Mouse (Mus musculus) forebrain, postnatal 0 days (tissue): ENCODE data around the gene Esr1. TPM values are rescaled to one million over a fixed set of nuclear protein-coding genes. Genes with fewer than 3 reads are reported as not detected.

Source experiments
- ATAC-seq: fragments of 200-750 bp; cut with Nextera tagmentation; 2 replicates; pipeline ENCODE4 v1.8.0; 2017; ENCODE audit warnings: mild to moderate bottlenecking, moderate library complexity
- DNase-seq: peaks from one replicate; pipeline ENCODE4 v3.0.0-alpha.2; 2015
- H3K27ac ChIP-seq: fragments of 300-500 bp; sonication (generic); 2 replicates; pipeline ENCODE4 v1.5.1; 2014; ENCODE audit warnings: low read depth, mild to moderate bottlenecking, antibody characterized with exemption, low read length, moderate library complexity, mixed read lengths
- H3K27me3 ChIP-seq: fragments of 300-500 bp; sonication (generic); 2 replicates; pipeline ENCODE4 v1.6.1; 2014; ENCODE audit warnings: mild to moderate bottlenecking, low read length, mixed read lengths; ENCODE audit not compliant: insufficient read depth
- H3K36me3 ChIP-seq: fragments of 300-500 bp; sonication (generic); 2 replicates; pipeline ENCODE4 v1.6.1; 2014; ENCODE audit warnings: mild to moderate bottlenecking, moderate library complexity; ENCODE audit not compliant: insufficient read depth
- H3K4me1 ChIP-seq: fragments of 300-500 bp; sonication (generic); 2 replicates; pipeline ENCODE4 v1.6.1; 2014; ENCODE audit warnings: antibody characterized with exemption; ENCODE audit not compliant: insufficient read depth
- H3K4me2 ChIP-seq: fragments of 300-500 bp; sonication (generic); 2 replicates; pipeline ENCODE4 v1.6.1; 2014; ENCODE audit warnings: low read depth, mild to moderate bottlenecking, moderate library complexity
- H3K4me3 ChIP-seq: fragments of 300-500 bp; sonication (generic); 2 replicates; pipeline ENCODE4 v1.5.1; 2014; ENCODE audit warnings: low read depth, low read length, mixed read lengths
- H3K9ac ChIP-seq: fragments of 300-500 bp; sonication (generic); 2 replicates; pipeline ENCODE4 v1.6.1; 2014; ENCODE audit warnings: mild to moderate bottlenecking
- H3K9me3 ChIP-seq: fragments of 300-500 bp; sonication (generic); 2 replicates; pipeline ENCODE4 v1.6.1; 2016; ENCODE audit warnings: low read length
- CTCF ChIP-seq: sonication (generic); IDR thresholded peaks from 2 replicates; pipeline ENCODE4 v1.5.1; 2016; ENCODE audit warnings: antibody characterized with exemption, control low read depth, low read depth
- WGBS: fragments of 180-500 bp; shearing (Covaris S2); extraction: QIAGEN DNeasy Blood & Tissue Kit; methylation state at CpG from one replicate; pipeline ENCODE4 v1.1.7; 2014; 5-methylcytosine and 5-hydroxymethylcytosine counted together
- polyA plus RNA-seq: library from polyadenylated mRNA; unstranded; fragments of >200 nt; fragmentation: Nextera tagmentation; extraction: Ambion mirVana; gene quantifications from 2 replicates; pipeline ENCODE4 v1.2.1, GENCODE M21; 2015
- total RNA-seq: library from RNA; depleted of rRNA; stranded (reverse); fragments of >200 nt; gene quantifications from 2 replicates; pipeline ENCODE4 v1.2.3, GENCODE M21; 2014; rRNA removed

The Esr1 gene
- total and polyA plus RNA-seq, 2 experiments from 2014 or later, result 1.2 to 1.3 TPM

DNA sequence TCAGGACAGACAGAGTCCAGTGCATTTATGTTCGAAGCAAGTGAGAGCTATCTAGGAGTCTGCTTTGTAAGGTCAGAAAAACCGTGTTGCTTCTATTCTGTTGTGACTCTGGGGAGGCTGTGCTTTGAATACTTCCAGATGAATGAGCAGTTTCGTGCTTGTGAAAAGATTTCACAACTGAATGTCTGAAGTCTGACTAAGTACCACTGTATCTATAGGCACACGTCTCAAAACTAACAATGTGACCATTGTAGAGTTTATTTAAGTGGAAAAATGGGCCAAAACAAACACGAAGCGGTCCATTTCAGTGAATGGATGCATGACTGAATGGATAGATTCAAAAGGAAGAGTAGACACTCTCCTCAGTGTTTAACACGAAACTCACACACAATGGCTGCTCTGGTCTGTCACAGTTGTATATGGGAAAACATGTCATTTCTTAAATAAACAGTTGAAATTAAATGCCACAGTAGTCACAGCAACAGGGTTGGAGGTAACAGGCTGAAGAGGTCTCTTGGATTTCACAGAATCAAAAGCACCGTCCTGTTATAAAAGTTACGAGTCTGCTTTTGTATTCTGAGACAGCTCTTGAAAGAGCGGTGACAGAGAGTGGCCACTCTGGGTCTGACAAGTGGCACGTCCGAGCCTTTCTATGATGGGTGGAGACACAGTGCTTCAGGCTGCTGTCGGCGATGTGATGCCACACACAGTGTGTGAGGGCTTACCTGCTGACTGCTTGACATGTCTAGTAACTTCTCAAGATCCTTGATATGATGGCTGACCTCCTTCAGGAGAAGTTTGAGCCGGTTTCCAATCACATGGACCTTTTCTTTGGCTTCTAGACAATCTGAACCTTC is 421.0 kb downstream of the Esr1 start:
- Histone ChIP-seq H3K27ac (no peak overlapping the region), H3K9me3 (no peaks in the 10 kb centered on the region), H3K36me3 (peaks cover 23% of the 10 kb centered on the region; the same call in 1 of the 2 replicates), H3K9ac (no peak overlapping the region), H3K27me3 (no peaks in the 10 kb centered on the region), H3K4me1 (no peaks in the 10 kb centered on the region), H3K4me2 (no peak overlapping the region), H3K4me3 (no peak overlapping the region)
- WGBS, result 28% methylated on average over 15 of the region's 15 CpGs
- TF ChIP-seq CTCF, result no peak
- DNase-seq (no peak), ATAC-seq (no peak)

- no peaks in the 10 kb centered on the region for H3K27me3 ChIP-seq
- H3K4me2 ChIP-seq, result no peak overlapping the region
- no peaks in the 10 kb centered on the region for H3K4me1 ChIP-seq
- 77% methylated on average over 8 of the region's 8 CpGs for whole genome bisulfite sequencing
- ATAC-seq, result peak; percentile 27; the same call in 1 of the 2 replicates
- no peak overlapping the region for H3K4me3 ChIP-seq
- H3K9me3 ChIP-seq, result no peaks in the 10 kb centered on the region
- H3K36me3 ChIP-seq, result peaks cover 13% of the 10 kb centered on the region
- no peak for DNase-seq
- H3K27ac ChIP-seq, result no peak overlapping the region
- TF ChIP-seq CTCF, result no peak
- H3K9ac ChIP-seq, result no peak overlapping the region
These were observed 429.9 kb downstream of the Esr1 start for GRCm38 (mm10) chr10:5041254-5041653.

GRCm38 (mm10) chr10:5044481-5044880 is 433.1 kb downstream of the Esr1 start:
- no peak overlapping the region for H3K27ac ChIP-seq
- TF ChIP-seq CTCF, result no peak
- no peak for DNase-seq
- peaks cover 14% of the 10 kb centered on the region for H3K36me3 ChIP-seq
- no peak overlapping the region for H3K4me3 ChIP-seq
- H3K9me3 ChIP-seq, result no peaks in the 10 kb centered on the region
- no peaks in the 10 kb centered on the region for H3K27me3 ChIP-seq
- ATAC-seq, result no peak
- H3K4me1 ChIP-seq, result no peaks in the 10 kb centered on the region
- no peak overlapping the region for H3K9ac ChIP-seq
- WGBS, result 92% methylated on average over 8 of the region's 8 CpGs
- H3K4me2 ChIP-seq, result no peak overlapping the region

GRCm38 (mm10) chr10:5045213-5045612 is 433.8 kb downstream of the Esr1 start:
- ATAC-seq, result no peak
- WGBS, result 74% methylated on average over 7 of the region's 7 CpGs

DNA sequence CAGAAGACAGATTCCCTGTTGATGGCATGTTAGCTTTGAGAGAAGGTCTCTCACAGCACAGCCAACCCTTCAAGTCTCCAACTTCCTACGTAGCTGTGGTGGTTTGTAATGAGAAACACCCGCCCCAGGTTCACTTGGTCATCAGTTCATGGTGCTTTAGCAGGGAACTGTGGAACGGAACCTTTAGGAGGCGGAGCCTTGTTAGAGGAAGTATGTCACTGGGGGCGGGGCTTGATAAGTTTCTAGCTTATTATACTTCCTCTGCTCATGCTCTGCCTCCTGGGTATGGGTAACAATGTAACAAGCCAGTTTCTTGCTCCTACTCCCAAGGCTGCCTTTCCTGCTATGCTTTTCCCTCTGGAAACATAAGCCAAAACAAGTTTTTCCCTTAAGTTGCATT is 434.3 kb downstream of the Esr1 start:
- peaks cover 11% of the 10 kb centered on the region for H3K36me3 ChIP-seq
- no peak overlapping the region for H3K4me2 ChIP-seq
- H3K4me1 ChIP-seq, result no peaks in the 10 kb centered on the region
- no peak for TF ChIP-seq CTCF
- no peak overlapping the region for H3K27ac ChIP-seq
- no peak for DNase-seq
- H3K9ac ChIP-seq, result no peak overlapping the region
- ATAC-seq, result no peak
- no peak overlapping the region for H3K4me3 ChIP-seq
- no peaks in the 10 kb centered on the region for H3K9me3 ChIP-seq
- H3K27me3 ChIP-seq, result no peaks in the 10 kb centered on the region
- 87% methylated on average over 5 of the region's 5 CpGs for WGBS

More at GRCm38 (mm10) chr10:5045213-5045612, 433.8 kb downstream of the Esr1 start:
- DNase-seq, result no peak
- Histone ChIP-seq H3K9me3 (no peaks in the 10 kb centered on the region), H3K27ac (no peak overlapping the region), H3K4me3 (no peak overlapping the region), H3K9ac (no peak overlapping the region), H3K4me1 (no peaks in the 10 kb centered on the region), H3K4me2 (no peak overlapping the region), H3K36me3 (peaks cover 14% of the 10 kb centered on the region), H3K27me3 (no peaks in the 10 kb centered on the region)
- TF ChIP-seq CTCF, result no peak

Other genes starting within 250 kb of the Esr1 start
- 20.0 and 24.2 TPM in 2 replicates for gene Zbtb2, start 223.5 kb upstream of the Esr1 start, total RNA-seq
- 15.2 and 15.7 TPM in 2 replicates for gene Zbtb2, start 223.5 kb upstream of the Esr1 start, polyA plus RNA-seq
- 18.8 and 23.9 TPM in 2 replicates for gene Rmnd1, start 179.2 kb upstream of the Esr1 start, total RNA-seq
- 17.5 and 24.4 TPM in 2 replicates for gene Rmnd1, start 179.2 kb upstream of the Esr1 start, polyA plus RNA-seq
- gene Armt1, start 179.1 kb upstream of the Esr1 start, total RNA-seq, result 11.5 and 17.6 TPM in 2 replicates
- 5.3 and 6.1 TPM in 2 replicates for gene Armt1, start 179.1 kb upstream of the Esr1 start, polyA plus RNA-seq
- 0.85 and 1.4 TPM in 2 replicates for gene Ccdc170, start 129.1 kb upstream of the Esr1 start, total RNA-seq
- 0.18 and 0.62 TPM in 2 replicates for gene Ccdc170, start 129.1 kb upstream of the Esr1 start, polyA plus RNA-seq